8 mouse cellular contexts compared by ENCODE assay signal in the genomic region with DNA sequence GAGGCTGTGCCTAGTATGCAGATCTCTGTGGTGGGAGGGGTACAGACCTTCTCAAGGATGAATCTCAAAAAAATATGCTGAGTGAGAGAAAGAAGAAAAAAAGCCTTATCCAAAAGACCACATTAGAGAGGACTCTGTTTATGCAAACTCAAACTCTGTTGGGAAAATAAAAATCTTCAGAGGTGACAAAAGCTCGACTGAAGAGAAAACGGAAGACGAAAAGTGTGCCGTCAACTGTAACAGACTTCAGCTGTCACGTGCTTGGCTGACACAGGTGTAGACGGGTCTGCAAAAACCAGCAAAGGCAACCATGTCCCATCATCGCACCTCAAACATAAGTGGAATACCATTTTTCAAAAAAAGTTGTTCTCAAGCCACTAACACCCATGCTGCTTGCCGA. TPM values are rescaled to one million over a fixed set of nuclear protein-coding genes. Genes with fewer than 3 reads are reported as not detected.
A peak's percentile ranks its signal among the peaks of the same experiment; 100 is the strongest.
DNase-seq lines count a peak whose midpoint lies in the region; ATAC-seq and TF ChIP-seq lines count a peak whose summit lies in the region.

No protein-coding gene starts in this region.

- no peak for DNase-seq in lung, adult 2 months
- DNase-seq in lung, postnatal 14 days: no peak
- no peak for DNase-seq in stomach, postnatal 0 days (ENCODE audit: low spot score)
- no peak for DNase-seq in right cerebral cortex, postnatal 10 days (ENCODE audit: low spot score in 2 of 2)

- whole genome bisulfite sequencing in lung, adult 2 months: 37% methylated on average over 8 of the region's 8 CpGs
- 60% methylated on average over 8 of the region's 8 CpGs for WGBS in limb, embryonic 13.5 days
- whole genome bisulfite sequencing in stomach, postnatal 0 days: 40% methylated on average over 8 of the region's 8 CpGs

- H3K4me2 ChIP-seq in limb, embryonic 13.5 days (replicated peaks): peak overlapping the region; percentile 85
- peak overlapping the region; percentile 80 for H3K4me2 ChIP-seq in stomach, postnatal 0 days (replicated peaks; ENCODE audit: low read depth)

- no peak overlapping the region for H3K27ac ChIP-seq in embryonic fibroblast, embryonic 13.5 days (ENCODE audit: insufficient read depth, low read length)
- H3K27ac ChIP-seq in limb, embryonic 13.5 days: no peak overlapping the region
- H3K27ac ChIP-seq in stomach, postnatal 0 days (replicated peaks): no peak overlapping the region

- peaks cover 27% of the 10 kb centered on the region for H3K4me1 ChIP-seq in lung, adult 2 months (ENCODE audit: control insufficient read depth, insufficient read depth, low read length)
- H3K4me1 ChIP-seq in embryonic fibroblast, embryonic 13.5 days (ENCODE audit: control insufficient read depth, insufficient read depth, low read length): peaks cover 11% of the 10 kb centered on the region
- H3K4me1 ChIP-seq in limb, embryonic 13.5 days: peaks cover 34% of the 10 kb centered on the region
- H3K4me1 ChIP-seq in stomach, postnatal 0 days (replicated peaks; ENCODE audit: control insufficient read depth, insufficient read depth): peaks cover 3% of the 10 kb centered on the region; the same call in 1 of the 2 replicates

- TF ChIP-seq EP300 in stomach, postnatal 0 days (optimal IDR thresholded peaks at IDR 0.05): no peak

- no peak for TF ChIP-seq POLR2A in lung, adult 2 months (IDR thresholded peaks at IDR 0.05; ENCODE audit: borderline replicate concordance, extremely low read depth, low read depth, low read length)
- no peak for TF ChIP-seq POLR2A in embryonic fibroblast, embryonic 13.5 days (IDR thresholded peaks at IDR 0.05; ENCODE audit: low read depth, low read length)

- H3K9me3 ChIP-seq in limb, embryonic 13.5 days: no peaks in the 10 kb centered on the region
- H3K9me3 ChIP-seq in stomach, postnatal 0 days (ENCODE audit: control insufficient read depth, low read length): no peaks in the 10 kb centered on the region

- no peaks in the 10 kb centered on the region for H3K36me3 ChIP-seq in limb, embryonic 13.5 days
- no peaks in the 10 kb centered on the region for H3K36me3 ChIP-seq in stomach, postnatal 0 days (ENCODE audit: control insufficient read depth, insufficient read depth, low read length)

- H3K4me3 ChIP-seq in lung, adult 2 months (replicated peaks; ENCODE audit: extremely low read depth, low read depth, low read length): peak overlapping the region; percentile 4
- peak overlapping the region; percentile 99 for H3K4me3 ChIP-seq in embryonic fibroblast, embryonic 13.5 days (ENCODE audit: insufficient read depth, low read length)
- H3K4me3 ChIP-seq in limb, embryonic 13.5 days: peak overlapping the region; percentile 99
- H3K4me3 ChIP-seq in stomach, postnatal 0 days (ENCODE audit: low read depth, low read length): peak overlapping the region; percentile 100

- H3K9ac ChIP-seq in limb, embryonic 13.5 days: peak overlapping the region; percentile 98
- no peak overlapping the region for H3K9ac ChIP-seq in stomach, postnatal 0 days (ENCODE audit: low read length)

- no peak for TF ChIP-seq CTCF in lung, adult 2 months (IDR thresholded peaks at IDR 0.05; ENCODE audit: insufficient read depth, low read length)
- no peak for TF ChIP-seq CTCF in embryonic fibroblast, embryonic 13.5 days (IDR thresholded peaks at IDR 0.05; ENCODE audit: borderline replicate concordance, insufficient read depth, low read length)
- TF ChIP-seq CTCF in stomach, postnatal 0 days (IDR thresholded peaks at IDR 0.05; ENCODE audit: low read depth): no peak

- no peaks in the 10 kb centered on the region for H3K27me3 ChIP-seq in limb, embryonic 13.5 days
- H3K27me3 ChIP-seq in stomach, postnatal 0 days (ENCODE audit: control insufficient read depth, insufficient read depth, low read length): no peaks in the 10 kb centered on the region

- ATAC-seq in limb, embryonic 13.5 days (ENCODE audit: low FRiP score, low read depth): no peak
- ATAC-seq in stomach, postnatal 0 days (ENCODE audit: low FRiP score, low TSS enrichment): no peak
- ATAC-seq in activated CD4-positive, CD25-positive, alpha-beta regulatory T cell, adult 4 months: no peak
- ATAC-seq in frontal cortex, adult (ENCODE audit: low TSS enrichment): no peak

RNA-seq across cellular contexts. Expression of a gene that starts 1.7 kb away (rescaled TPM):
- polyA plus RNA-seq in lung, adult 2 months (2012; rRNA removed): 96.6 and 108 TPM in 2 replicates
- polyA plus RNA-seq in embryonic fibroblast, embryonic 13.5 days (2011; ENCODE audit: insufficient read length, low read depth, missing spikeins): 102 and 103 TPM in 2 replicates
- polyA plus RNA-seq in limb, embryonic 13.5 days (2015; fragmentation: Nextera tagmentation; extraction: Ambion mirVana): 94.0 and 101 TPM in 2 replicates
- 61.4 and 65.4 TPM in 2 replicates for polyA plus RNA-seq in stomach, postnatal 0 days (2015; fragmentation: Nextera tagmentation; extraction: Ambion mirVana)
- polyA plus RNA-seq in activated CD4-positive, CD25-positive, alpha-beta regulatory T cell, adult 4 months (2017; shearing (Covaris generic)): 10 to 100 TPM; 15.4 to 17.0 TPM

RNA-seq across cellular contexts. Expression of a gene that starts 56.4 kb away (rescaled TPM):
- 17.0 and 24.5 TPM in 2 replicates for polyA plus RNA-seq in lung, adult 2 months (2012; rRNA removed)
- 20.0 and 27.7 TPM in 2 replicates for polyA plus RNA-seq in embryonic fibroblast, embryonic 13.5 days (2011; ENCODE audit: insufficient read length, low read depth, missing spikeins)
- polyA plus RNA-seq in limb, embryonic 13.5 days (2015; fragmentation: Nextera tagmentation; extraction: Ambion mirVana): 38.9 and 41.3 TPM in 2 replicates
- 35.0 and 37.5 TPM in 2 replicates for polyA plus RNA-seq in stomach, postnatal 0 days (2015; fragmentation: Nextera tagmentation; extraction: Ambion mirVana)
- 100 to 1,000 TPM; 250 to 265 TPM for polyA plus RNA-seq in activated CD4-positive, CD25-positive, alpha-beta regulatory T cell, adult 4 months (2017; shearing (Covaris generic))

Comparison
In these comparisons a context has a peak if more than half of its experiments do, and no peak if none do; other contexts are left out.
1. H3K4me3 ChIP-seq: peak in every context shown above with its lines; median percentile 100 in stomach, postnatal 0 days; 99 in embryonic fibroblast, embryonic 13.5 days; 99 in limb, embryonic 13.5 days; 4 in lung, adult 2 months.